Mouse (Mus musculus) limb, embryonic 10.5 days (tissue): ENCODE data around the gene Gm47985. TPM values are rescaled to one million over a fixed set of nuclear protein-coding genes. Genes with fewer than 3 reads are reported as not detected.

Experiments used
- polyA plus RNA-seq: library from polyadenylated mRNA; unstranded; fragments of >200 nt; fragmentation: Nextera tagmentation; extraction: Ambion mirVana; gene quantifications from 2 replicates; pipeline ENCODE4 v1.2.1, GENCODE M21; 2016

Gene Gm47985
- polyA plus RNA-seq, 1 experiment from 2014 or later = 0.44 TPM

Other genes with a start within 250 kb of the Gm47985 start
- 10.4 and 14.2 TPM in 2 replicates for gene Hmcn1, start 189.1 kb upstream of the Gm47985 start, polyA plus RNA-seq
- gene Gm8947, start 9.8 kb downstream of the Gm47985 start, polyA plus RNA-seq = not detected in 2 replicates
- not detected in 2 replicates for gene Gm47995, start 15.9 kb downstream of the Gm47985 start, polyA plus RNA-seq
- not detected in 2 replicates for gene 3110040M04Rik, start 21.6 kb downstream of the Gm47985 start, polyA plus RNA-seq
- 0.50 TPM in 1 of 2 replicates, not detected in the other for gene Gm47996, start 27.6 kb downstream of the Gm47985 start, polyA plus RNA-seq
- 343 and 366 TPM in 2 replicates for gene Ivns1abp, start 161.9 kb downstream of the Gm47985 start, polyA plus RNA-seq
- 18.3 and 19.1 TPM in 2 replicates for gene Swt1, start 245.9 kb downstream of the Gm47985 start, polyA plus RNA-seq
- 45.2 and 50.7 TPM in 2 replicates for gene Trmt1l, start 246.0 kb downstream of the Gm47985 start, polyA plus RNA-seq